Comparison of ENCODE assay signal across 13 mouse cellular contexts in genomic region chr1:62579024-62579765, GRCm38 (mm10).
DNase-seq lines count a peak whose midpoint lies in the region; ATAC-seq and TF ChIP-seq lines count a peak whose summit lies in the region.
"Had no signal": no experiment of that assay in that cellular context is flagged by ENCODE, and none has a peak within 500 bp of the region (broad histone marks: within the 10 kb centered on the region; RNA-seq: fewer than 3 reads in every experiment).

No protein-coding gene starts in this region.

- no peak overlapping the region for H3K4me2 ChIP-seq in intestine, embryonic 14.5 days (ENCODE audit: low read length)
- no peak overlapping the region for H3K4me2 ChIP-seq in intestine, postnatal 0 days (replicated peaks; ENCODE audit: low read depth)
- H3K4me2 ChIP-seq in heart, embryonic 13.5 days, result no peak overlapping the region
- no peak overlapping the region for H3K4me2 ChIP-seq in hindbrain, postnatal 0 days (ENCODE audit: low read depth, low read length)
- H3K4me2 ChIP-seq: neural tube, embryonic 13.5 days had no signal

- no peak overlapping the region for H3K9ac ChIP-seq in intestine, embryonic 14.5 days (ENCODE audit: low read length)
- H3K9ac ChIP-seq in intestine, postnatal 0 days (ENCODE audit: low read depth, low read length), result no peak overlapping the region
- H3K9ac ChIP-seq in heart, embryonic 13.5 days, result no peak overlapping the region
- no peak overlapping the region for H3K9ac ChIP-seq in hindbrain, postnatal 0 days (replicated peaks; ENCODE audit: low read length)
- H3K9ac ChIP-seq: neural tube, embryonic 13.5 days had no signal

- intact Hi-C loops in heart, postnatal 10 days (cut with DNase I), result no loop called here

- DNase-seq in intestine, embryonic 14.5 days (ENCODE audit: low spot score), result peak; percentile 66
- peak; percentile 15 to 19 for DNase-seq in heart, postnatal 10 days
- peak; percentile 7 for DNase-seq in lung, postnatal 14 days
- no peak for DNase-seq in right cerebral cortex, postnatal 10 days (ENCODE audit: low spot score in 2 of 2)
- DNase-seq in hindbrain, postnatal 0 days (ENCODE audit: low spot score), result no peak
- DNase-seq: adrenal gland, adult 2 months had no signal

- WGBS in intestine, embryonic 14.5 days, result 28% methylated on average over 7 of the region's 7 CpGs
- WGBS in intestine, postnatal 0 days, result 60% methylated on average over 7 of the region's 7 CpGs
- 56% methylated on average over 7 of the region's 7 CpGs for WGBS in heart, embryonic 13.5 days
- 72% methylated on average over 7 of the region's 7 CpGs for WGBS in hindbrain, postnatal 0 days

- H3K27ac ChIP-seq in intestine, embryonic 14.5 days (ENCODE audit: low read depth), result peak overlapping the region; percentile 64
- H3K27ac ChIP-seq in intestine, postnatal 0 days (ENCODE audit: low read depth, low read length), result no peak overlapping the region
- peak overlapping the region; percentile 40 for H3K27ac ChIP-seq in heart, embryonic 13.5 days (replicated peaks)
- H3K27ac ChIP-seq in hindbrain, postnatal 0 days, result no peak overlapping the region
- H3K27ac ChIP-seq: layer of hippocampus, adult 2 months; neural tube, embryonic 13.5 days had no signal

- ATAC-seq in intestine, embryonic 14.5 days (replicated peaks; ENCODE audit: low FRiP score, low TSS enrichment, low read depth), result peak; percentile 71
- ATAC-seq in intestine, postnatal 0 days, result no peak
- ATAC-seq in heart, embryonic 13.5 days (ENCODE audit: extremely low read depth, insufficient number of reproducible peaks, low FRiP score, low TSS enrichment), result no peak
- no peak for ATAC-seq in hindbrain, postnatal 0 days
- no peak for ATAC-seq in inflammation-experienced regulatory T-cells, adult 6 months
- ATAC-seq: CD4-positive, CD25-positive, alpha-beta regulatory T cell, adult 4 months; midbrain, embryonic 16.5 days had no signal

- no peak for TF ChIP-seq CTCF in intestine, postnatal 0 days (IDR thresholded peaks at IDR 0.05; ENCODE audit: low read depth)
- no peak for TF ChIP-seq CTCF in hindbrain, postnatal 0 days (IDR thresholded peaks at IDR 0.05; ENCODE audit: low read depth)

- H3K9me3 ChIP-seq in intestine, embryonic 14.5 days (ENCODE audit: control insufficient read depth, low read length), result no peaks in the 10 kb centered on the region
- no peaks in the 10 kb centered on the region for H3K9me3 ChIP-seq in intestine, postnatal 0 days (ENCODE audit: control insufficient read depth)
- no peaks in the 10 kb centered on the region for H3K9me3 ChIP-seq in heart, embryonic 13.5 days
- H3K9me3 ChIP-seq in hindbrain, postnatal 0 days (ENCODE audit: low read length), result no peaks in the 10 kb centered on the region
- H3K9me3 ChIP-seq: neural tube, embryonic 13.5 days had no signal

- H3K4me1 ChIP-seq in intestine, embryonic 14.5 days (replicated peaks; ENCODE audit: control insufficient read depth, insufficient read depth, low read length), result peaks cover 13% of the 10 kb centered on the region
- no peaks in the 10 kb centered on the region for H3K4me1 ChIP-seq in intestine, postnatal 0 days (replicated peaks; ENCODE audit: control insufficient read depth, insufficient read depth, low read length)
- peaks cover 29% of the 10 kb centered on the region for H3K4me1 ChIP-seq in heart, embryonic 13.5 days
- H3K4me1 ChIP-seq in hindbrain, postnatal 0 days (ENCODE audit: insufficient read depth, low read length), result no peaks in the 10 kb centered on the region
- H3K4me1 ChIP-seq: neural tube, embryonic 13.5 days had no signal

- H3K27me3 ChIP-seq in intestine, embryonic 14.5 days (replicated peaks; ENCODE audit: control insufficient read depth, insufficient read depth, low read length), result no peaks in the 10 kb centered on the region
- no peaks in the 10 kb centered on the region for H3K27me3 ChIP-seq in intestine, postnatal 0 days (replicated peaks; ENCODE audit: control insufficient read depth, insufficient read depth, low read length)
- H3K27me3 ChIP-seq in heart, embryonic 13.5 days (replicated peaks), result no peaks in the 10 kb centered on the region
- no peaks in the 10 kb centered on the region for H3K27me3 ChIP-seq in hindbrain, postnatal 0 days (ENCODE audit: insufficient read depth, low read length)
- H3K27me3 ChIP-seq: neural tube, embryonic 13.5 days had no signal

- no peaks in the 10 kb centered on the region for H3K36me3 ChIP-seq in intestine, embryonic 14.5 days (ENCODE audit: control insufficient read depth, insufficient read depth, low read length)
- H3K36me3 ChIP-seq in intestine, postnatal 0 days (ENCODE audit: control insufficient read depth, insufficient read depth), result no peaks in the 10 kb centered on the region
- H3K36me3 ChIP-seq in heart, embryonic 13.5 days, result no peaks in the 10 kb centered on the region
- no peaks in the 10 kb centered on the region for H3K36me3 ChIP-seq in hindbrain, postnatal 0 days (ENCODE audit: insufficient read depth, low read length)
- H3K36me3 ChIP-seq: neural tube, embryonic 13.5 days had no signal

- H3K4me3 ChIP-seq in intestine, embryonic 14.5 days (ENCODE audit: low read depth, low read length), result no peak overlapping the region
- no peak overlapping the region for H3K4me3 ChIP-seq in intestine, postnatal 0 days (ENCODE audit: low read depth, low read length)
- no peak overlapping the region for H3K4me3 ChIP-seq in heart, embryonic 13.5 days
- no peak overlapping the region for H3K4me3 ChIP-seq in hindbrain, postnatal 0 days (ENCODE audit: low read length)
- H3K4me3 ChIP-seq: layer of hippocampus, adult 2 months; neural tube, embryonic 13.5 days had no signal

Comparison
In these comparisons a context has a peak if more than half of its experiments do, and no peak if none do; other contexts are left out.
1. H3K27ac ChIP-seq: peak in intestine, embryonic 14.5 days (single experiment) and heart, embryonic 13.5 days (single experiment); none in intestine, postnatal 0 days (single experiment) and hindbrain, postnatal 0 days (single experiment).
2. DNase-seq: peak in intestine, embryonic 14.5 days (single experiment), heart, postnatal 10 days (2 of 2) and lung, postnatal 14 days (single experiment); none in right cerebral cortex, postnatal 10 days (0 of 2) and hindbrain, postnatal 0 days (single experiment).